Mouse (Mus musculus) heart, adult 2 months (tissue): Measurements from ENCODE around the gene Akr1b3.

Experiments used
- CTCF ChIP-seq: fragments of 200-600 bp; IDR thresholded peaks from 2 replicates; pipeline ENCODE4 v1.8.1; 2022; ENCODE audit warnings: antibody characterized with exemption, mild to moderate bottlenecking, moderate library complexity
- POLR2A ChIP-seq: fragments of 200-500 bp; IDR thresholded peaks from 2 replicates; pipeline ENCODE4 v1.6.1; 2011; ENCODE audit warnings: mild to moderate bottlenecking, low read depth, low read length, control low read depth; ENCODE audit not compliant: insufficient read depth

DNA sequence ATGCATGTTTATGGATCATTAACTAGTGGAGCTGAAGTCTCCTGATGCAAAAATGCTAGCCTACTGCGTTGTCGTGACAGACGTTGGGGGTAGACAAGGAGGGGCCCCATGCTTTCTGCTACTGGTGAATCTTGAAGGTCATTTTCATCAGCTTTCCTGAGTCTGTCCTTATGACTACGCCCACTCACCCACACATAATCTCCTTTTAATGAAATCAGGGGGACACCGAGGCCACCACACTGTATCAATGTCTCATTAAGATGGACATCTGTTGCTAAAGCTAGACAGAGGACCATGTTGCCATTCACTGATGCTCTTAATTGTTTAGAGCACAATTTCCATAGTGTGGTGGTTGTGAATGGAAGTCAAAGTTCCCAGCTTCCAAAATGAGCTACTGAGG lies 58.7 kb downstream of the Akr1b3 start:
- TF ChIP-seq CTCF (no peak), POLR2A (no peak)
